Mouse (Mus musculus): ENCODE data around the gene Slc39a7.
"Not testable (repeated sequence)": the region's sequence is repeated elsewhere in the genome, so short reads cannot be mapped to it uniquely, and the experiment has no call there.

Gene Slc39a7

GRCm38 (mm10) chr17:34030861-34031326 is 588 bp downstream of the Slc39a7 start:
- ATAC-seq (ENCODE audit: low TSS enrichment): no peak

DNA sequence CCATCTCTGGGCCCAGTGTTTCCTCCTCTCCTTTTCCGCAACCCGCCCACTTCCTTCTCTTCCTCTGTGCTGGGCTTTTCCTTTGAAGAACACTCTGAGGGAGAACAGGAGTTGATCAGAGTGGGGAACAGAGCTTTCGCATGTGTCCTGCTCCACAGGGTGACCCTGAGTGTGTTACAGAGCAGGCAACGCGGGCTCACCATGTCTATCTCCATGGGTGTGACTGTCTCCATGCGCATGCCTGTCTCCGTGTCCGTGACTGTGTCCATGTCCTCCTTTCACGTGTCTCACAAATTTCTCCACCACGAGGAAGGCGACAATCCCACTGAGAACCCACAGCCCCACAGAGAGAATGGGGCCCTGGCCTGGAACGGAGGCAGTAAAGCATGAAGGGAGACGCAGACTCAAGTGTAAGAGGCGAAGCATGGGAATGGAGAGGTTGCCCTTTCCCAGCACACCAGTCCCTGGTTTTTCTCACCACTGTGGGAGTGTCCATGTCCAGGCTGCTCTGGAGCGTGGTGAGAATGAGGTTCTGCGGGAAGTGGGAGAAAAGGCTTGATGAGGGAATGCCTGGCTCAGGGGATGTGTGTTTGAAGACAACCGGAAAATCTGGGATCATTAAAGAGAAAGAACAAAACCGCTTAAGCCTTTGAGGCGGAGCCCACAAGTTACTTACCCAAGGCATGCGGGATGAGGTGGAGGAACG is 1.4 kb downstream of the Slc39a7 start:
- no peak for ATAC-seq (ENCODE audit: low TSS enrichment)

GRCm38 (mm10) chr17:34029150-34029889 is 2.2 kb downstream of the Slc39a7 start:
- no peak for ATAC-seq (ENCODE audit: low TSS enrichment)

DNA sequence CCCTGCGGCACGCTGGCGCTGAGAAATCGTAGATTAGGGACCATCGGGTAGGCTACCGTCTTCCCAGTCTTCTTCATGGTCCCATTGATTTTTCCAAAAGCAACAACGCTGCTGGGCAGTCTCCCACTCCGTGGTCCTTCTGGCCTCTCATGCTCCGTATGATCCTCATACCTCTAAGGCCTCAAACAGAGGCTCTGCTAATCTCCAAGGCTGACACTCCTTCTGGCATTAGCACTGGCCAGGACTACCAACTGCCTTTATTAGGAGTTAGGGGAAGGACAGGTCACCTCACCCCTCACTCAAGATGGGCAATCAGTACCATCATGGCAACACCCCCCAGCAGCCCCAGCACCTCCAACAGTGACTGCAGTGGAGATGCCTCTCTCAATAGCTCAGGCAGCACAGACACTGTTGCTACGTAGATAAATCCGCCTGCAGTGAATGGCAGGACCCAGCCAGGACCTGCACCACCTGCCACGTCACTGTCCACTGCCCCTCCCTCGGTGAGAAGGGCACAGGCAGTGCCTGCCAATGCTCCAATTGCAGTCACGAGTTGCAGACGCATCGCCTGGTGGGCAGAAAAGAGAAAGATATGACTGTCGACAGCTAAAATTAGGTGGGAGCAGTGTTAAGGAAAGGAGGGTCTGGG is 2.9 kb downstream of the Slc39a7 start:
- ATAC-seq (ENCODE audit: low TSS enrichment): no peak

- peak; percentile 43 for ATAC-seq (ENCODE audit: low TSS enrichment)
These were observed 3.7 kb downstream of the Slc39a7 start, which contains the start of gene H2-Ke6 for GRCm38 (mm10) chr17:34027656-34028223. H2-Ke6 (minus strand) TSS chr17:34028060.

- ATAC-seq (ENCODE audit: low TSS enrichment): no peak
These were observed 4.4 kb downstream of the Slc39a7 start for GRCm38 (mm10) chr17:34026917-34027655.

DNA sequence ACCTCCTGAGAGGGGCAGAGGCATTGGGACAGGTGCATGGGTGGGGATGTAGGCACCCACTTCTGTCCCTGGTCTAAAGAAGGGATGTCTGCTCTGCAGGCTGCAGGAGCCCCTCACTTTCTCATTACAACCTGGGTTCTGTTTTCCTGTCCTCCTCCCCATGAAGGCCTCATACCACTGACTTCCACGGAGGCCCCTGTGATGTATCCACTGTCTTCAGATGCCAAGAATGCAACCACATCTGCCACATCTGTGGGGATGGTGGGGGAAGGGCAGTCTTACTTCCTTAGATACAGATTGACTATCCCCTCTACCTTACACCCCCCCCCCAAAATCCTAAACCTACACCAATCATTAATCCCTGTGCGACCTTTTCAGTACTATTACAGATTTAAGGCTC is 5.3 kb downstream of the Slc39a7 start:
- ATAC-seq (ENCODE audit: low TSS enrichment): no peak

DNA sequence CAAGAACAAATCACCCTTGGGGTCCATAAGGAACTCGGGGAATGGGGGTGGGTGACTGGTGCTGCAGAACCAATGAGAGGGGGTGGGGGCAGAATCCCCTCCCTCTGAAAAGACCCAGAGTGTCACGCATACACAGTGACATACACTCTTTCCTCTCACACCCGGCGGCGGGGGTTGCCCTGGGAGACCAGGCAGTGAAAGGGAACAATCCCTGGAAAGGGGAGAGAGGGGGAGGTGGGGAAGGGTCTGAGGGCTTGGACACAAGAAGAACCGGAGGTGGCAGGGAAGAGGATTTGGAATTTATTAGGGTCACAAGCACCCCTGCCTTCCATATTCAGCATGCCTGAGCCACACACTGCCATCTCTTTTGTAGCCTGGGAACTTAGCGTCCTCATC is 5.7 kb downstream of the Slc39a7 start:
- ATAC-seq (ENCODE audit: low TSS enrichment): no peak

GRCm38 (mm10) chr17:34024861-34025755 is 6.4 kb downstream of the Slc39a7 start:
- no peak for ATAC-seq (ENCODE audit: low TSS enrichment)

DNA sequence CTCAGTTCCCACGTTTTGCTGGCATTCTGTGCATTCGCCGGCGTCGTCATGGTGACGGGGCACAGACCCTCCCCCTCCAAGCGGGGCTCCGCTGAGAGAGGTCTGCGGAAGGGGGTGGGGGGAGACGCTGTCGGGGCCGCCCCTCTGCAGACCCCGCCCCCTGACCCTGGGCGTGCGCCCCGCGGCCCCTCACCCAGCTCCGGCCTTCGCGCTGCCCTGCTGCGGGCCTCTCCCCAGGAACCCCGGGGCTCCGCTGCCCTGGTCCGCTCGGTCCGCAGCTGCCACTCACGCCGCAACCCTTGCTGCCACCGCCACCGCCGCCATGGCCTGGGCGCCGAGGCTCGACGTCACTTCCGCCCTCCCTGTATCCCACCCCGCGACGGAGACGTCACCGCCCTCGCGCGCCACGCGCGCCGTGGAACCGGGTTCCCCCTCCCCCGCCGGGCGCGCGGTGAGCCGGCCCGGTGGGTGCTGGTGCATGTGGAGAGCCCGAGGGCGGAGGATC is 7.1 kb downstream of the Slc39a7 start, which contains the start of gene Ring1:
TSS of gene Ring1 (minus strand) at position 364 of the 505 bp plus-strand sequence.
- ATAC-seq (ENCODE audit: low TSS enrichment): peak; percentile 64

DNA sequence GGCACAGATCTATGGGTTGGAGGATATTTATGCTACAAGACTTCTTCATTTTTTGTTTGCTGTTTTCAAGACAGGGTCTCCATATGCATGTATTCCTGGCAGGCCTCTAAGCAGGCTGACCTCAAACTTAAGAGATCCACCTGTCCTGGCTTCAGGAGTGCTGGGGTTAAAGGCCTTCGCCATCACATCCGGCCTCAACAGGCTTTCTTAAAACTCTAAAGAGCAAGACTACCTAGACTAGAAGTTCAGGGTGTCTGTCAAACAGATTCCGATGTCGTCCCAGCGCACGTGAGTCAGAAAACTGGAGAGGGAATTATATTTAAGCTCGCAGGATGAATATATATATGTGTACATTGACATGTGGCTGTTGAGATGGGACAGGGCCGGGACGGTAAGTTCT is 7.8 kb downstream of the Slc39a7 start:
- ATAC-seq (ENCODE audit: low TSS enrichment): no peak

- no peak for ATAC-seq (ENCODE audit: low TSS enrichment)
These were observed 8.5 kb downstream of the Slc39a7 start for GRCm38 (mm10) chr17:34022987-34023386.

DNA sequence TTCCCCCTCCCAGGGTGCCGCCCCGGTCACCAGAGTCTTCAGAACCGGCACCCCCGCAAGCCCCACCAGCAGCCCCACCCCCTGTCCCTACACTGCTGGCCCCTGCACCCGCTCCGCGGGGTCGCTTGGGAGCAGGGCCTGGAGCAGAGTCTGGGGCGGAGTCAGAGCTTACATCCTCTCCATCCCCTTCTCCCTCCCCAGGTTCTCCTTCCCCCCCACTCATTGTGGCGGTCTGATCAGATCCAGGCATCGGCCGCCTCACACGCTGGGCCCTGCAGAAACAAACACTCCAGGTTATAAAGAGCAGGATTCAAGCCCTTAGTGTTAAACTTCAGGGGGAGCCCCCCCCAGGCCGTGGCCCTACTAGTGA is 9.1 kb downstream of the Slc39a7 start:
- ATAC-seq (ENCODE audit: low TSS enrichment): no peak

DNA sequence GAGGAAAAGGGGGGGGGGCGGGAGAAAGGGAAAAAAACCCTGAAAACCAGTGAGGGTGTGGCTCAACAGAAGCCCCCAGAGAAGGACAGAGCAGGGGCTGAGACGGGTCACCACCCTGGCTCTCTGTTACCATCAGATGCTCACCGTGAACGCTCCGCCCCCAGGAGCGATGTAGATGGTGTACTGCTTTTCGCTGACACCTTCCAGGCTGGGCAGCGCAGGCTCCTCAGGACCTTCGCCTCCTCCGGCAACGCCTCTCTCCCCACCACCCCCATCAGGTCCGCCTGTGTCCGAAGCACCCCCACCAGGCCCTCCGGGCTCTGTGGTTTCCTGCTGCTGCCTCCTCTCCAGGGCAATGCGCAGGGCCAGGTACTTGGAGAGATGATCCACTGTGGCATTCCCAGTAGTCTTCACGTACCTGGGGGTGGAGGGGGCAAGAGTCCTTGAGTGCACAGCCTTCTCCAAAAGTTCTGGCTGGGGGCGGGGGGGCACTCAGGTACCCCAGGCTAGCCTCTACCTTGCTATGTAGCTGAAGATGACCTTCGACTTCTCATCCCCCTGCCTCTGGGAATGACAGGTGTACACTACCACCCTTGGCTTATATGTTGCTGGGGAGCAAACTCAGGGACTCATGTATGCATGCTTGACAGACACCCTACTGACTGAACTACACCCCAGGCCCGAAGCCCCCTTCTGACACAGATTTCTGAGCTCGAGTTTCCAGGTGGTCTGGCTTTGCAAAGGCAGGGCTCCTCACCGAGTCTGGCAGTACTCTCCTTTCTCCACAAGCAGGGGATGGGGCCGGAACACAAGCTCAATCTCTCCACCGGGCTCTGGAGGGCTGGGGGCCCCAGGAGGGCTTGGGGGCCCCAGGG is 9.7 kb downstream of the Slc39a7 start:
- no peak for ATAC-seq (ENCODE audit: low TSS enrichment)

DNA sequence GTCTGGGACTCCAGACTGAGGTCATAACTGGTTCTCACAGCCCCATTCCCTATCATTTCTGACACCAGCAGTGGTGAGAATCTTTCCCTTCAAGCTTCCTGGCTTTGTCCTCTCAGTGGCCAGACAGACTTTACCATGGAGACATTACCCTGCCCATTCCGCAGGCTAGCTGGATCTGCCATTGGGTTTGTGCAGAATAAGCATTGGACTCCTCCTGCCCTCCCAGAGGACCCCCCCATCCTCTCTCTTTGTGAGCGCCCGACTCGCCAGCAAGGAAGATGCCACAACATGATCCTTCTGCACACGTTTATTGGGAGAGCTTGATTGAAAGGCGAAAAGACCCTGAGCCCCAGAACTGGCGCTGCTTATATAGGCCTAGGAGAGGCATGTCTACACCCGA is 18.0 kb downstream of the Slc39a7 start:
- no peak for ATAC-seq (ENCODE audit: low TSS enrichment)

GRCm38 (mm10) chr17:34010156-34010555 is 21.3 kb downstream of the Slc39a7 start:
- ATAC-seq (ENCODE audit: low TSS enrichment): no peak

GRCm38 (mm10) chr17:34006570-34006969 is 24.9 kb downstream of the Slc39a7 start:
- ATAC-seq (ENCODE audit: low TSS enrichment): no peak

DNA sequence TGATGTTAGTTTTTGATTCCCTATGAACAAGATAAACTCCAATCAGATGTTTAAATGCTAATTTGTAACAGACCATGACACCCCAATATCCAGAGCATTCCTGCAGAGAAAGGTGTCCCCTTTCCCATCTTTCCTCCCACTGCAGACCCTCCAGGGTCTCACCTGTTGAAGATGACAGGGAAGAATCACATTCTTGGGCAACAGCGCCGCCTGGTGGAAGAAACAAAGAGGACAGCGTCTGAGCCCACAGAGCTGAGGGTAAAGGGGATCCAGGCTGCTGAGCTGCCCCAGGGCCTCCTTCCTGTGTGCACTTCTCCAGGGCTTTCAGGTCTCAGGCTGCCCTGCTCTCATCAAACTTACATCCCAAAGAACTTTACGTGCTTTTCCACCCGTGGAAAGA is 28.1 kb downstream of the Slc39a7 start:
- ATAC-seq (ENCODE audit: low TSS enrichment): no peak

DNA sequence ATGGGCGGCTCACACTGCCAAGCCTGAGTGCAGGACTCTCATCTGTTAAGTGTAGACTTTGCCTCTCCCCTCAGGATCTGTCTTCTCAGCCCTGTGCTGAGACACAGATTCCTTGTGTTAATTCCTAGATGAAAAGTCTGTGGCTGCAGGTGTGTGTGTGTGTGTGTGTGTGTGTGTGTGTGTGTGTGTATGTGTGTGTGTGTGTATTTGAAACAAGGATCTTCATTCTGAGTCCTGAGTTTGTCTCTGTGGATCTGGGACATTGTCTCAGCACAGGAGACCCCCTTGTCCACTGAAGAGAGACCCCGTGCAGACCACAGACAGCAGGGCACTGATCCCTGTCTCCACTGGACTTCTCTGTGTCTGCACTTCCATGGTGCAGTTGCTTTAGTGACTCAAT is 30.7 kb downstream of the Slc39a7 start:
- not testable (repeated sequence) for ATAC-seq (ENCODE audit: low TSS enrichment)
